Mouse (Mus musculus) liver, embryonic 14.5 days (tissue): ENCODE measurements at regions not wholly inside any gene's neighbourhood (a gene's known extent, or its start where the extent isn't known, plus 50 kb on each side); places are given as distances from the start of the nearest gene placed in this dataset.

Experiments
- ATAC-seq: fragments of 200-750 bp; cut with Nextera tagmentation; 2 replicates; pipeline ENCODE4 v1.8.0; 2017; ENCODE audit warnings: moderate number of reproducible peaks, mild to moderate bottlenecking, moderate library complexity; ENCODE audit not compliant: insufficient read depth
- DNase-seq, 3 experiments: peaks; one replicate each; pipeline ENCODE4 v3.0.0-alpha.2; 2012 to 2013; ENCODE audit warnings: low read depth in 3 of 3, low spot score in 3 of 3
- H3K27ac ChIP-seq: fragments of 300-500 bp; sonication (generic); 2 replicates; pipeline ENCODE4 v1.5.1; 2014; ENCODE audit warnings: moderate library complexity, mild to moderate bottlenecking, control low read depth, inconsistent platforms
- H3K27me3 ChIP-seq: fragments of 300-500 bp; sonication (generic); 2 replicates; pipeline ENCODE4 v1.6.1; 2014; ENCODE audit warnings: mild to moderate bottlenecking, low read length, moderate library complexity; ENCODE audit not compliant: control insufficient read depth, insufficient read depth
- H3K36me3 ChIP-seq: fragments of 300-500 bp; sonication (generic); replicated peaks from 2 replicates; pipeline ENCODE4 v1.6.1; 2014; ENCODE audit warnings: low read depth; ENCODE audit not compliant: control insufficient read depth, insufficient read depth
- H3K4me1 ChIP-seq, 2 experiments: fragments of 200-500 bp in 1 of 2; fragments of 300-500 bp in 1 of 2; sonication (generic) in 1 of 2; replicated peaks; 2 replicates each; pipeline ENCODE4 v1.6.1; 2012 to 2014; ENCODE audit warnings: antibody characterized with exemption in 1 of 2, inconsistent platforms in 1 of 2, low read length in 1 of 2; ENCODE audit not compliant: control insufficient read depth in 2 of 2, insufficient read depth in 2 of 2
- H3K4me2 ChIP-seq: fragments of 300-500 bp; sonication (generic); 2 replicates; pipeline ENCODE4 v1.6.1; 2014; ENCODE audit warnings: low read depth, mild to moderate bottlenecking, control low read depth, moderate library complexity
- H3K4me3 ChIP-seq, 2 experiments: fragments of 200-500 bp in 1 of 2; fragments of 300-500 bp in 1 of 2; sonication (generic) in 1 of 2; 2 replicates each; pipeline ENCODE4 v1.5.1; 2012 to 2014; ENCODE audit warnings: low read depth in 2 of 2, low read length in 2 of 2, mild to moderate bottlenecking in 2 of 2, control low read depth in 1 of 2, inconsistent platforms in 1 of 2, moderate library complexity in 1 of 2; ENCODE audit not compliant: insufficient read depth in 1 of 2
- H3K9ac ChIP-seq: fragments of 300-500 bp; sonication (generic); replicated peaks from 2 replicates; pipeline ENCODE4 v1.6.1; 2014; ENCODE audit warnings: mild to moderate bottlenecking, control low read depth, moderate library complexity
- H3K9me3 ChIP-seq: fragments of 300-500 bp; sonication (generic); 2 replicates; pipeline ENCODE4 v1.6.1; 2016; ENCODE audit warnings: low read length, mixed read lengths; ENCODE audit not compliant: control insufficient read depth
- CTCF ChIP-seq: IDR thresholded peaks from 2 replicates; pipeline ENCODE4 v1.5.1; 2016; ENCODE audit warnings: antibody characterized with exemption, low read depth, control low read depth
- EP300 ChIP-seq: IDR thresholded peaks from 2 replicates; pipeline ENCODE4 v1.6.1; 2016; ENCODE audit warnings: antibody characterized with exemption, low read depth
- WGBS: fragments of 180-500 bp; shearing (Covaris S2); extraction: QIAGEN DNeasy Blood & Tissue Kit; methylation state at CpG from one replicate; pipeline ENCODE4 v1.1.7; 2014; ENCODE audit not compliant: insufficient replicate concordance; 5-methylcytosine and 5-hydroxymethylcytosine counted together

- WGBS, result 67% methylated on average over 1 of the region's 1 CpGs
- no peak overlapping the region for H3K27ac ChIP-seq
- H3K36me3 ChIP-seq, result no peaks in the 10 kb centered on the region
- H3K9ac ChIP-seq, result no peak overlapping the region
- no peak for TF ChIP-seq CTCF
- TF ChIP-seq EP300, result no peak
- no peaks in the 10 kb centered on the region for H3K9me3 ChIP-seq
- H3K4me3 ChIP-seq, result no peak overlapping the region
- H3K27me3 ChIP-seq, result no peaks in the 10 kb centered on the region
- H3K4me2 ChIP-seq, result no peak overlapping the region
- DNase-seq (no peak), ATAC-seq (no peak)
- no peaks in the 10 kb centered on the region for H3K4me1 ChIP-seq
Observed at GRCm38 (mm10) chr3:119939091-119939490, 154.8 kb upstream of the Ptbp2 start.

DNA sequence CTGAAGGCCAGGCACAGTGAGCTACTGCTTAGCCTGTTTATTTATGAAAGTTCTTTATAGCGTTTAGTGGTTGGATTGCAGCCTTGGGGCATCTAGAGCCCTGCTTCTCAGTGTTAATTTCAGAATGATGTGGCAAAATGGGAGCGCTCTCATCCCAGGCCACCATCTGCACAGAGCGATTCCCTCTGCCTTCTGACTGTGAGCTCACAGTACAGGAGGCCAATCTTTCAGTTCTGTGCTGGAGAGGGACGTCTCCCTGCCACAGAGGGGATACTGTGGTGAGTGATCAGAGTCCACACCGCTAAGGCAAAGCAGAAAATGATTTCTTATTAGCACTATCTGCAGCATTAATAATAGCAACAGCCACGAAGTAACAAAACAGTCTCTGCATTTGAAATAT is 154.2 kb upstream of the Ptbp2 start:
- TF ChIP-seq CTCF, result no peak
- TF ChIP-seq EP300, result no peak

GRCm38 (mm10) chr3:119936526-119936925 is 152.3 kb upstream of the Ptbp2 start:
- ATAC-seq, result no peak
- H3K4me2 ChIP-seq, result no peak overlapping the region

More for the DNA sequence above, 154.2 kb upstream of the Ptbp2 start:
- no peaks in the 10 kb centered on the region for H3K27me3 ChIP-seq
- ATAC-seq, result no peak
- no peak overlapping the region for H3K9ac ChIP-seq
- DNase-seq, result no peak
- H3K36me3 ChIP-seq, result no peaks in the 10 kb centered on the region
- no peak overlapping the region for H3K4me3 ChIP-seq
- H3K27ac ChIP-seq, result no peak overlapping the region
- WGBS, result 48% methylated on average over 6 of the region's 6 CpGs
- no peaks in the 10 kb centered on the region for H3K9me3 ChIP-seq
- H3K4me2 ChIP-seq, result no peak overlapping the region
- H3K4me1 ChIP-seq, result no peaks in the 10 kb centered on the region

DNA sequence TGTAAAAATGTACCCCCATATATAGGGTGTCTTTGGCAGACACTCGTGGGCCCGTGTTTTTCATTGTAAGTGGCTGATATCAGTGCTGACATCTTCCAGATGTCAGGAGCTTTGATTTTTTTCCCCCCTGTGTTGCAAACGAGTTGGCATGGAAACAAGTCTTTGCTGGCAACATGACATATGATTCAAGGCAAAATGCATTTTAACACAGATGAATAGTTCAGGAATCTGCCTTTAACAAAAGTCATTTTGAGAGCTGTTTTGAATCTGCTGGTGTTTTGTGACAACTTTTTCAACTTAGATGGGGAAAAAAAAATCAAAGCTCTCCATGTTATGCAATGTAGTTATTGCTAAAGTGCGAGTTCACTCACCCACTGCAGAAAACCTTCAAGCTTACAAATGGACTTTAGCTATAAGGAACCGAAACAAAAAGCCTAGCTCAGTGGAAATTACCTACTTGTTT is 148.8 kb upstream of the Ptbp2 start:
- no peak for TF ChIP-seq EP300
- no peak for TF ChIP-seq CTCF
- H3K4me3 ChIP-seq, result no peak overlapping the region
- WGBS, result 51% methylated on average over 5 of the region's 5 CpGs
- no peaks in the 10 kb centered on the region for H3K4me1 ChIP-seq
- no peak overlapping the region for H3K9ac ChIP-seq
- no peaks in the 10 kb centered on the region for H3K36me3 ChIP-seq
- no peak for ATAC-seq
- no peak for DNase-seq
- no peaks in the 10 kb centered on the region for H3K9me3 ChIP-seq
- no peak overlapping the region for H3K27ac ChIP-seq
- H3K4me2 ChIP-seq, result no peak overlapping the region
- no peaks in the 10 kb centered on the region for H3K27me3 ChIP-seq

More at GRCm38 (mm10) chr3:119936526-119936925, 152.3 kb upstream of the Ptbp2 start:
- Histone ChIP-seq H3K36me3 (no peaks in the 10 kb centered on the region), H3K4me3 (no peak overlapping the region), H3K4me1 (no peaks in the 10 kb centered on the region), H3K9ac (no peak overlapping the region), H3K27ac (no peak overlapping the region), H3K27me3 (no peaks in the 10 kb centered on the region), H3K9me3 (no peaks in the 10 kb centered on the region)
- TF ChIP-seq EP300 (no peak), CTCF (no peak)
- no peak for DNase-seq
- 39% methylated on average over 1 of the region's 1 CpGs for WGBS

- no peaks in the 10 kb centered on the region for H3K9me3 ChIP-seq
- TF ChIP-seq EP300 (no peak), CTCF (no peak)
- no peak overlapping the region for H3K27ac ChIP-seq
- H3K4me1 ChIP-seq, result no peaks in the 10 kb centered on the region
- no peaks in the 10 kb centered on the region for H3K27me3 ChIP-seq
- H3K36me3 ChIP-seq, result no peaks in the 10 kb centered on the region
- no peak for ATAC-seq
- no peak overlapping the region for H3K4me3 ChIP-seq
- H3K4me2 ChIP-seq, result no peak overlapping the region
- no peak for DNase-seq
- WGBS, result 64% methylated on average over 2 of the region's 2 CpGs
- no peak overlapping the region for H3K9ac ChIP-seq
Observed at GRCm38 (mm10) chr3:119928281-119928680, 144.0 kb upstream of the Ptbp2 start.
